Mouse (Mus musculus): ENCODE measurements at regions not wholly inside any gene's neighbourhood (a gene's known extent, or its start where the extent isn't known, plus 50 kb on each side); places are given as distances from the start of the nearest gene placed in this dataset.
A peak's percentile ranks its signal among the peaks of the same experiment; 100 is the strongest.
"Not testable (repeated sequence)": the region's sequence is repeated elsewhere in the genome, so short reads cannot be mapped to it uniquely, and the experiment has no call there.

DNA sequence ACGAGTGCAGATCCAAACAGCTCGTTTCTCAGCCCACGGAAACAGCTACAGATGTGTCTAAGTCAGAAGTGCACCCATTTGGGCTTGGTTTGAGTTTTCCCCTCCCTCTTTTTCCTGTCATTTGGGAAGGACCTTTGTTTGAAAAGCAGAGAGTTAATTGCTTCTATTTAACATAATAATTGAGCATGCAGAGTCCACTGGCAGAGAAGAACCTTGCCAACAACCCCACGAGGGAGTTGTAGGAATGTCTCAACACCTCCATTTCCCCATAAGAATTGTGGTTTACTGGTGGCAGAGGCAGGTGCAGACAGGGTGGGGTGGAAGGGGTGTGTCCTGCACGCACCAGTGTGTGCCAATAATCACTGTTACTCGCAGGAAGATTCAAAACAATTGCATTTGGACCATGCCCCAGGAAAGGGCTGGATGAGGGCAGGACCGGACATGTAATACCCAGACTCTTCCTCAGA, 126.3 kb downstream of the Tas2r134 start:
- ATAC-seq (ENCODE audit: low FRiP score) = no peak; the same call in none of the 2 replicates
- H3K4me2 ChIP-seq (replicated peaks) = peak overlapping the region; percentile 26
- H3K4me3 ChIP-seq = no peak overlapping the region
- H3K9me3 ChIP-seq (replicated peaks) = no peaks in the 10 kb centered on the region
- 26% methylated on average over 7 of the region's 7 CpGs for WGBS
- no peaks in the 10 kb centered on the region for H3K36me3 ChIP-seq
- H3K9ac ChIP-seq = no peak overlapping the region
- peaks cover 15% of the 10 kb centered on the region for H3K4me1 ChIP-seq
- no peaks in the 10 kb centered on the region for H3K27me3 ChIP-seq
- H3K27ac ChIP-seq = peak overlapping the region; percentile 76

DNA sequence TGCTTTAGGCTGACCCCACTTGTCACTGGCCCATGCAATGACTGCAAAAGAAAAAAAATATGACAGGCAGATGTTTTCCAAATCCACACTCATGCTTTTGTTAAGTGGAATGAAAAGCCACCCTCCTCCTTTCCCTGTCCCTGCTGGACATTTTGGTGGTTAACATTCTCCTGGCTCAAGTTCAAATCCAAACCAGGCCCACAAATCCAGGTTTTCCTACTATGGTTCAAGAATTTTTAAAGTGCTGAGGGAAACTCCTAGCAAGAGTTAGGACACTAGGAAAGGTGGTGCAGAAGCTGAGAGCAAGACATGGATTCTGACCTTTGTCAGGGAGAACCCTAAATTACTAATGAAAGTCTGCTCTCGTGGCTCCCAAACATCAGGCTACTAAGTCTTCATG, 130.1 kb downstream of the Tas2r134 start:
- Histone ChIP-seq H3K36me3 (no peaks in the 10 kb centered on the region), H3K27me3 (no peaks in the 10 kb centered on the region), H3K9ac (no peak overlapping the region), H3K27ac (no peak overlapping the region), H3K4me3 (no peak overlapping the region), H3K4me1 (peaks cover 13% of the 10 kb centered on the region), H3K4me2 (replicated peaks) (no peak overlapping the region), H3K9me3 (replicated peaks) (no peaks in the 10 kb centered on the region)
- no peak for ATAC-seq (ENCODE audit: low FRiP score)
- WGBS = 79% methylated on average over 1 of the region's 1 CpGs

DNA sequence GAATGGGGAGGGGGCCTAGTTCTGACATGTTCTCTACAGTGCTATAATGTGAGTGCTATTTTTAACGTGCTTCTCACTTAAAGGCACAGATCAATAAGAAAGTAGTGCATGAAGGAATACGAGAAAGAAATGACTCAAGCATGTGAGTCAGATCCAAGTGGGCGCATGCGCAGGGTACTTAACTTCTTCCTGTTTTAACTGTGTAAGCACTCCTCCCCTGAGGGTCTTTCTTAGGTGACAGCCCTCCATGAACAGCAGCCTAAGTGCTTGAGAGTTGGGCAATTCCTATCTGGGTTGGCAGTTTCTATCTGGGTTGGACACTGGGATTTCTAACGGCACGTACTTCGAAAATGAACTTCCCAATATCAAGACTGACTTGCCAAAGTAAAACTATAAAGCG, 130.8 kb downstream of the Tas2r134 start:
- no peaks in the 10 kb centered on the region for H3K9me3 ChIP-seq (replicated peaks)
- no peak overlapping the region for H3K27ac ChIP-seq
- ATAC-seq (ENCODE audit: low FRiP score) = no peak
- no peak overlapping the region for H3K9ac ChIP-seq
- 90% methylated on average over 8 of the region's 8 CpGs for WGBS
- no peaks in the 10 kb centered on the region for H3K36me3 ChIP-seq
- no peak overlapping the region for H3K4me2 ChIP-seq (replicated peaks)
- H3K4me1 ChIP-seq = peaks cover 8% of the 10 kb centered on the region
- no peak overlapping the region for H3K4me3 ChIP-seq
- no peaks in the 10 kb centered on the region for H3K27me3 ChIP-seq

DNA sequence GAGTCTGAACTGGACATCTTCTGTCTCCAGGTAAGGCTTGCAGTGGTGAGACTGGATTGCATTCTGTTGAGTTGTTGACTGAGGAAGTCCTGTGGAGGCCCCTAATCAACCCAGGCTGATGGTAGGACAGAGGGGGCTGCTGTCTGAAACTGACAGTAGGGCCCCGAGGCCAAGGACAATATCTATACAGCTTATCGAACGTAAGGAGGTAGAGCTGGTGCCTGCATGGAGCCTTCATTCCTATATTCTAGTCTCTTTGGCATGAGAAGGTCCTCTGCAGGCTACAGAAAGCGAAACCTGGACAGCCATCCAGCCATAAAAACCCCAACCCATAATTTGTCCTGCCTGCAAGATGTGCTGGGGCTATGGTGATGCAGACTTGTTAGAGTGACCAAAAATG, 135.6 kb downstream of the Tas2r134 start:
- ATAC-seq (ENCODE audit: low FRiP score) = no peak
- 89% methylated on average over 4 of the region's 4 CpGs for whole genome bisulfite sequencing
- H3K27me3 ChIP-seq = no peaks in the 10 kb centered on the region

DNA sequence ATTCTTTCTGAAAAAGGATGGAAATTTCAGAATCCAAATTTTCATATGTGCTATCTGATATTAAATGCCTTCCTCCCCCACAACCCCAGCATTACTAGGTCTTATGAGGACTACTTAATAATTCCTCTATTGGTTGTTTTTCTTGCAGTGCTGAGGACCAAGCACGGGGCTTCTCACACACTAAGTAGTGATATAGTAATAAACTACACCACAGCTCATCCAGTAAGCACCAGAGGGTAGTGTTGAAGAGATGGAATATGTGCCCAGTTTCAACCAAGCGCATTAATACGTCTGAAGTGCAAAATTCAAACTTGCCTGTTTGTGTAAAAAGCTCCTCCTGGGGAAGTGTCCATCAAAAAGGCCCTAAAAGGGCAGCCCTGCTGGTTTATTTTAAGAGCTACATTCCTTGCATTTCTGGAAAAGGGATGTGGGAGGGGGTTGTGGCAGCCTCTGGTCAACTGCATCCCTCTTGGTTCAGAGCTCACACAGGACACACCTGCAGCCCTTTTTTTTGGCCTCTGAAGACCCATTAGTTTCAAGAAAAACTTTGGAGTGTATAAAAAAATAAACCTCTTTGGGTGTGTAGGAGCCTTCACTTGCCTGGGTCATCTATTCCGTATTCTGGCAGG, 140.3 kb downstream of the Tas2r134 start:
- Histone ChIP-seq H3K9ac (no peak overlapping the region), H3K9me3 (replicated peaks) (no peaks in the 10 kb centered on the region), H3K27me3 (no peaks in the 10 kb centered on the region), H3K36me3 (no peaks in the 10 kb centered on the region), H3K4me1 (peaks cover 15% of the 10 kb centered on the region), H3K4me3 (no peak overlapping the region), H3K4me2 (replicated peaks) (no peak overlapping the region), H3K27ac (no peak overlapping the region)
- 50% methylated on average over 4 of the region's 4 CpGs for WGBS
- no peak for ATAC-seq (ENCODE audit: low FRiP score)

More for the DNA sequence above, 135.6 kb downstream of the Tas2r134 start:
- no peak overlapping the region for H3K27ac ChIP-seq
- H3K4me1 ChIP-seq = peaks cover 5% of the 10 kb centered on the region
- H3K36me3 ChIP-seq = no peaks in the 10 kb centered on the region
- no peak overlapping the region for H3K4me2 ChIP-seq (replicated peaks)
- no peak overlapping the region for H3K4me3 ChIP-seq
- H3K9me3 ChIP-seq (replicated peaks) = no peaks in the 10 kb centered on the region
- H3K9ac ChIP-seq = no peak overlapping the region

DNA sequence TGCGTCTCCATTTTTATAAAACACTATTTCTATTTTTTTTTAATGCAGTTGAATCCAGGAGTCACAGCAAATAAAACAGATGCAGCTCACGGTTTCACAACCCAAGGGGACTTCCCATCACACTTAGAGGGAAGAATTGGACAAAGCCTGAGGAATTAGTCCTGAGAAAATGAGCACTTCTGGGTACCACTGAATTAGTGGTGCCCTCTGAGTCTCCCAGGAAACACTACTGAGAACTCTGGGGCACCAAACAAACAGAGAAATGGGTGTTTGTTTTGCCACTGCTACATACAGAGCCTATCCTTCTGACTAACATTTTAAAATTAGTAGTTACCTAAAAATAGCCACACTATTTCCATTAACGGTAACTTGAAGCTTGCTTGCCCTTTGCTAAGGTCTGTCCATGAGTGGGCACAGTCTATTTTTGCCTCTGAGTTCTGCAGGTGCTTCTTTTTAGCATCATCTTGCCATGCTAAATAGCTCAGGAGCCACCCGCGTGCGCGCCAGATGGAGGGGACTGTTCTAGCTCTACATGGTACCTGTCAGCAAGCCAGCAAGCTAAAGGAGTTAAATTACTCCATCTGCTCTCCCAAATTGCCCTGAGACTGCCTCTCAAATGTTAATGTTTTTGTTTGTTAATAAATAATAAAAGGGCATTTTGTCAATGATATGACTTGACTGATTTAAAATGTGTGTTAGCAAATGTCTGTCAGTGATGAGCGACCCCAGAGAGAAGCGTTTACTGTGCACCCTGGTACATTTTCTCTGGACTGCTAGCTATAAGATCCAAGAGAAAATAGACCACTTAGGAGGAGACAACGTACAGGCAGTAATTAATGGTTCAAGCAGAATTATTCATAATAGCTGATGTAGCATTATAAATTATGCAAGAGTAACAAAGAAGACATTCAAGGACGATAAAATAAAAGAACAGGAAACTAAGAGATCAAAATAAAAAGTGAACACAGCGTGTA, 141.3 kb downstream of the Tas2r134 start:
- Histone ChIP-seq H3K27ac (0 out of 2 replicates have a peak overlapping the region, but pooled peaks have one; percentile 48), H3K9ac (no peak overlapping the region)
- ATAC-seq (ENCODE audit: low FRiP score) = peak; percentile 43; the same call in 1 of the 2 replicates

DNA sequence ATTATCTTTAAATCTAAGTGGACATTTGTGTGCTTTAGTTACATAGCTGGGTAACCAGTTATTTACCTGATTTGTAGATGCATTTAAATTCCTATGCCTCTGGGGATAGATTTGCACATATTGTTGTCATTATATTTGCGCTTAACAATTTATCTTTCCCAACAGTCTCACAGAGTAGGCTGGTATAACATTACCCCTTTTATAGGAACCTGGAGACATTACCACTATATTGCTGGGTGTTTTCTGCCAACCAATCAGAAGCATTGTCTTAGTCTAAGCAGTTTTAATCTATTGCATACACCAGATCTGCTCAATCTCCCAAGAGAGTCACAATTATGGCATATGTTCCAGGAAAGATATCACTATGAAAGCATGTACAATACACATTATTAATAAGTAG, 149.8 kb downstream of the Rbm43 start:
- WGBS = 84% methylated on average over 1 of the region's 1 CpGs
- H3K27me3 ChIP-seq = no peaks in the 10 kb centered on the region

More for the DNA sequence above, 141.3 kb downstream of the Tas2r134 start:
- Histone ChIP-seq H3K4me1 (peaks cover 15% of the 10 kb centered on the region), H3K27me3 (no peaks in the 10 kb centered on the region), H3K9me3 (replicated peaks) (no peaks in the 10 kb centered on the region), H3K4me3 (no peak overlapping the region), H3K4me2 (replicated peaks) (no peak overlapping the region), H3K36me3 (no peaks in the 10 kb centered on the region)
- WGBS = 49% methylated on average over 12 of the region's 12 CpGs

DNA sequence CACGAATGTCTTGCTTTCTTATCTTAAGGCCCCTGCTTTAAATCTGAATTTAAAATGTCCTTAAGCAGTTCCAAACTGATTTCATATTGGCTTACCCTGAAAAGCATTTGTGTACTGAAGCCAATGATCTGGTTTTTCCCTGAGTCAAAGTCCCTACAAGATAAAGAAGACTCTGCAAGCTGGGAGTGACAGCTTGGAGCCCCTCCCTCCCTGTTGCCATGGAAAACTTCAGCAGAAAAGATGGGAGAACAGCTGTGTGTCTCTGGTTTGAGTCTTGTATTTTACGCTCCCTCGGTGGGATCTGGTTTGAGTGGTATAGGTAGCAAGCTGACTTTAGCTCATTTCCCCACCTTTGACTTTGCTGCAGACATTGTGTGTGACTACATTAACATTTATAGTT, 146.1 kb downstream of the Rbm43 start:
- no peak overlapping the region for H3K9ac ChIP-seq
- no peak for ATAC-seq (ENCODE audit: low FRiP score)
- WGBS = 63% methylated on average over 3 of the region's 3 CpGs
- H3K36me3 ChIP-seq = no peaks in the 10 kb centered on the region
- H3K4me1 ChIP-seq = 0 out of 2 replicates have a peak, but pooled peaks cover 3% of the 10 kb centered on the region
- no peak overlapping the region for H3K4me3 ChIP-seq
- no peak overlapping the region for H3K27ac ChIP-seq
- H3K4me2 ChIP-seq (replicated peaks) = no peak overlapping the region
- H3K9me3 ChIP-seq (replicated peaks) = no peaks in the 10 kb centered on the region
- no peaks in the 10 kb centered on the region for H3K27me3 ChIP-seq

More for the DNA sequence above, 149.8 kb downstream of the Rbm43 start:
- Histone ChIP-seq H3K36me3 (no peaks in the 10 kb centered on the region), H3K9me3 (replicated peaks) (no peaks in the 10 kb centered on the region), H3K27ac (no peak overlapping the region), H3K4me2 (replicated peaks) (no peak overlapping the region), H3K4me1 (0 out of 2 replicates have a peak, but pooled peaks cover 3% of the 10 kb centered on the region), H3K9ac (no peak overlapping the region), H3K4me3 (no peak overlapping the region)
- no peak for ATAC-seq (ENCODE audit: low FRiP score)

DNA sequence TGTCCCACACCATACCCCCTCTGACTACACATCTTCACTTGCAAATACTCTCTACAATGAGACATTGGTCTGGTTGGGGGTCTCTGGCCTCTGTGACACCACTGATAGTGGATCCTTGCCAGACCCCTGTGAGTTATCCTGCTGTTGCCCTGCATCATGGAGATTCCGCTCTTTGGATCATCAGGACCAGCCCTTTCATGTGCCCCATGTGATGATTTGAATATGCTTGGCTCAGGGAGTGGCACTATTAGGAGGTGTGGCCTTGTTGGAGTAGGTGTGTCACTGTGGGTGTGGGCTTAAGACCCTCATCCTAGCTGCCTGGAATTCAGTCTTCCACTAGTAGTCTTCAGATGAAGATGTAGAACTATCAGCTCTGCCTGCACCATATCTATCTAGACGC, 141.7 kb downstream of the Rbm43 start:
- not testable (repeated sequence) for H3K27ac ChIP-seq; H3K4me1 ChIP-seq; H3K9ac ChIP-seq; ATAC-seq (ENCODE audit: low FRiP score); H3K4me3 ChIP-seq; H3K9me3 ChIP-seq (replicated peaks); H3K4me2 ChIP-seq (replicated peaks); H3K27me3 ChIP-seq; H3K36me3 ChIP-seq
- 96% methylated on average over 2 of the region's 2 CpGs for WGBS

DNA sequence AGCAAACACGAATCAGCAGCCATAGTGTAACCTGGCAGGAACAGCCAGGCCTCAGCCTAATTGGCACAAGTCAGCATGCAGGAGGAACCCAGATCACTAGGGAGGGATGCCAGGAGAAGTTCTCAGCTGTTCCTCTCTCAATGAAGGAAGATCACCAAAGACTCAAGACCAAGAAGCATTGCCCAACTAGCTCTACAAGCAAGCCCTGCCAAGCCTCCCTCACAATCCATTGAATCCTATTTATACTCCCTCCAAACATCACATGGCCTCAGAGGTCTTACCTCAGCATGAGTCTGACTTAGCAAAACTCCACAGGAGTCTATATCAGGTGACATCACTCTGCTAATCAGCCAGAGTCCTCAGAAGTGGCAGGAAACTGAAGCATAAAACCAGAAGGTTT, 135.1 kb downstream of the Rbm43 start:
- H3K4me3 ChIP-seq = no peak overlapping the region
- WGBS = 90% methylated on average over 1 of the region's 1 CpGs
- no peak overlapping the region for H3K9ac ChIP-seq
- H3K9me3 ChIP-seq (replicated peaks) = no peaks in the 10 kb centered on the region
- no peaks in the 10 kb centered on the region for H3K27me3 ChIP-seq
- no peaks in the 10 kb centered on the region for H3K36me3 ChIP-seq
- ATAC-seq (ENCODE audit: low FRiP score) = no peak
- H3K4me1 ChIP-seq = no peaks in the 10 kb centered on the region
- no peak overlapping the region for H3K27ac ChIP-seq
- H3K4me2 ChIP-seq (replicated peaks) = no peak overlapping the region

DNA sequence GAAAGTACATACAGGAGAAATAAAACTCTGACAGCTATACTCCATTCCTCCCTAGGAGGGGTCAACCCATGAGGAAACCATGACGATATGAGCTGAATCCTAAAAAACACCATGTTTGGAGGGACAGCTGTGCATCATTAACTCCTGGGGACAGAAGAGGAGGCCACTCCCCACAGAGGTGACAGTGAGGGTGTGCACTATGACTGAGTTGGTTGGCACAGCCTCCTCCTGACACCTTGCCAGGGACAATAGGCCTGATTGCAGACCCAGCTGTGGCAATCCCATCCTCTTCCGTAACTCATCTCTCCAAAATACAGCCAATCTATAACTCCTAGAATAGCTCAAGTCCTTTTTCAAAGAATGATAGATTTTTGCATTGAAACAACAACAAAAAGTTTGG, 112.0 kb downstream of the Rbm43 start:
- ATAC-seq (ENCODE audit: low FRiP score) = no peak

DNA sequence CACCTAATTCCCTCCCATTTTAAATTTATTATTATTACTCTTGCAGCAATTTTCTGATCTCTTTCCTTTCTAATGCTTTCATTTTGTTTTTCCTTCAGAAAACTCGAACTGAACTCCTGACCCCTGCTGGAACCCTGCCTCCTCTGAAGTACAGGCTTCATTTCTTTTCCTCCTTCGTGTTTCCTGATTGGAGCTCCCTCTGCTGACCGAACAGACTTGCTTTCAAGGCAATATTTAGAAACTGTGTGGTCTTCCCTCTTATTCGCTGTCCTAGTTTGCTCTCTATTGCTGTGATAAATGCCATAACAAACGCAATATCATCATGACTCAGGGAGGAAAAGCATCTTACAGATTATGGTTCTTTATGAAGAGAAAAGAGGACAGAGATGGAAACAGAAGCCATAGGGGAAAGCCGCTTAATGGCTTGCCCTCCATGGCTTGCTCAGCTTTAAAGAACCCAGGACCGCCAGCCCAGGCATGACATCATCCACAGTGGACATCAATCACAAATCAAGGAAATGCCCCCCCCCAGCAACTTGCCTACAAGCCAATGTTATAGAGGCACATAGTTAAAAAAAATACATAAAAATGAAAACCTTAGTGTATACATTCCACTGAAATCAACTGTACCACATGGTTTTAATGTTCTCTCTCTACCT, 104.5 kb downstream of the Rbm43 start:
- H3K4me2 ChIP-seq (replicated peaks) = no peak overlapping the region
- H3K4me3 ChIP-seq = no peak overlapping the region
- 38% methylated on average over 7 of the region's 7 CpGs for WGBS
- no peak overlapping the region for H3K9ac ChIP-seq
- peak overlapping the region; percentile 69 for H3K27ac ChIP-seq
- peaks cover 6% of the 10 kb centered on the region; the same call in 1 of the 2 replicates for H3K4me1 ChIP-seq
- H3K9me3 ChIP-seq (replicated peaks) = no peaks in the 10 kb centered on the region
- no peaks in the 10 kb centered on the region for H3K36me3 ChIP-seq
- peak; percentile 61 for ATAC-seq (ENCODE audit: low FRiP score)
- H3K27me3 ChIP-seq = no peaks in the 10 kb centered on the region

More for the DNA sequence above, 112.0 kb downstream of the Rbm43 start:
- no peak overlapping the region for H3K9ac ChIP-seq
- 78% methylated on average over 2 of the region's 2 CpGs for WGBS
- H3K27ac ChIP-seq = no peak overlapping the region
- no peaks in the 10 kb centered on the region for H3K27me3 ChIP-seq
- H3K4me1 ChIP-seq = no peaks in the 10 kb centered on the region
- no peak overlapping the region for H3K4me2 ChIP-seq (replicated peaks)
- H3K9me3 ChIP-seq (replicated peaks) = no peaks in the 10 kb centered on the region
- H3K36me3 ChIP-seq = no peaks in the 10 kb centered on the region
- no peak overlapping the region for H3K4me3 ChIP-seq
